Mouse (Mus musculus) liver, embryonic 14.5 days (tissue): ENCODE data around the gene Ppip5k1. TPM values are rescaled to one million over a fixed set of nuclear protein-coding genes. Genes with fewer than 3 reads are reported as not detected.
"Not testable (repeated sequence)": the region's sequence is repeated elsewhere in the genome, so short reads cannot be mapped to it uniquely, and the experiment has no call there.

Experiments
- ATAC-seq: fragments of 200-750 bp; cut with Nextera tagmentation; 2 replicates; pipeline ENCODE4 v1.8.0; 2017; ENCODE audit warnings: moderate number of reproducible peaks, mild to moderate bottlenecking, moderate library complexity; ENCODE audit not compliant: insufficient read depth
- DNase-seq, 3 experiments: peaks; one replicate each; pipeline ENCODE4 v3.0.0-alpha.2; 2012 to 2013; ENCODE audit warnings: low read depth in 3 of 3, low spot score in 3 of 3
- H3K27ac ChIP-seq: fragments of 300-500 bp; sonication (generic); 2 replicates; pipeline ENCODE4 v1.5.1; 2014; ENCODE audit warnings: moderate library complexity, mild to moderate bottlenecking, control low read depth, inconsistent platforms
- H3K27me3 ChIP-seq: fragments of 300-500 bp; sonication (generic); 2 replicates; pipeline ENCODE4 v1.6.1; 2014; ENCODE audit warnings: mild to moderate bottlenecking, low read length, moderate library complexity; ENCODE audit not compliant: control insufficient read depth, insufficient read depth
- H3K36me3 ChIP-seq: fragments of 300-500 bp; sonication (generic); replicated peaks from 2 replicates; pipeline ENCODE4 v1.6.1; 2014; ENCODE audit warnings: low read depth; ENCODE audit not compliant: control insufficient read depth, insufficient read depth
- H3K4me1 ChIP-seq, 2 experiments: fragments of 200-500 bp in 1 of 2; fragments of 300-500 bp in 1 of 2; sonication (generic) in 1 of 2; replicated peaks; 2 replicates each; pipeline ENCODE4 v1.6.1; 2012 to 2014; ENCODE audit warnings: antibody characterized with exemption in 1 of 2, inconsistent platforms in 1 of 2, low read length in 1 of 2; ENCODE audit not compliant: control insufficient read depth in 2 of 2, insufficient read depth in 2 of 2
- H3K4me2 ChIP-seq: fragments of 300-500 bp; sonication (generic); 2 replicates; pipeline ENCODE4 v1.6.1; 2014; ENCODE audit warnings: low read depth, mild to moderate bottlenecking, control low read depth, moderate library complexity
- H3K4me3 ChIP-seq, 2 experiments: fragments of 200-500 bp in 1 of 2; fragments of 300-500 bp in 1 of 2; sonication (generic) in 1 of 2; 2 replicates each; pipeline ENCODE4 v1.5.1; 2012 to 2014; ENCODE audit warnings: low read depth in 2 of 2, low read length in 2 of 2, mild to moderate bottlenecking in 2 of 2, control low read depth in 1 of 2, inconsistent platforms in 1 of 2, moderate library complexity in 1 of 2; ENCODE audit not compliant: insufficient read depth in 1 of 2
- H3K9ac ChIP-seq: fragments of 300-500 bp; sonication (generic); replicated peaks from 2 replicates; pipeline ENCODE4 v1.6.1; 2014; ENCODE audit warnings: mild to moderate bottlenecking, control low read depth, moderate library complexity
- H3K9me3 ChIP-seq: fragments of 300-500 bp; sonication (generic); 2 replicates; pipeline ENCODE4 v1.6.1; 2016; ENCODE audit warnings: low read length, mixed read lengths; ENCODE audit not compliant: control insufficient read depth
- CTCF ChIP-seq: IDR thresholded peaks from 2 replicates; pipeline ENCODE4 v1.5.1; 2016; ENCODE audit warnings: antibody characterized with exemption, low read depth, control low read depth
- EP300 ChIP-seq: IDR thresholded peaks from 2 replicates; pipeline ENCODE4 v1.6.1; 2016; ENCODE audit warnings: antibody characterized with exemption, low read depth
- WGBS: fragments of 180-500 bp; shearing (Covaris S2); extraction: QIAGEN DNeasy Blood & Tissue Kit; methylation state at CpG from one replicate; pipeline ENCODE4 v1.1.7; 2014; ENCODE audit not compliant: insufficient replicate concordance; 5-methylcytosine and 5-hydroxymethylcytosine counted together
- polyA plus RNA-seq, 2 experiments: library from polyadenylated mRNA; depleted of rRNA in 1 of 2; stranded (reverse) in 1 of 2; unstranded in 1 of 2; fragments of >200 nt; fragmentation: Nextera tagmentation in 1 of 2; extraction: Ambion mirVana in 1 of 2; gene quantifications; 2 replicates each; pipeline versions ENCODE4 v1.2.1 to v1.2.3; 2012 to 2014

Gene Ppip5k1
- 3.1 and 4.5 TPM in 2 replicates for polyA plus RNA-seq (2012; rRNA removed)
- polyA plus RNA-seq (2014; fragmentation: Nextera tagmentation; extraction: Ambion mirVana) = 5.6 and 8.4 TPM in 2 replicates

DNA sequence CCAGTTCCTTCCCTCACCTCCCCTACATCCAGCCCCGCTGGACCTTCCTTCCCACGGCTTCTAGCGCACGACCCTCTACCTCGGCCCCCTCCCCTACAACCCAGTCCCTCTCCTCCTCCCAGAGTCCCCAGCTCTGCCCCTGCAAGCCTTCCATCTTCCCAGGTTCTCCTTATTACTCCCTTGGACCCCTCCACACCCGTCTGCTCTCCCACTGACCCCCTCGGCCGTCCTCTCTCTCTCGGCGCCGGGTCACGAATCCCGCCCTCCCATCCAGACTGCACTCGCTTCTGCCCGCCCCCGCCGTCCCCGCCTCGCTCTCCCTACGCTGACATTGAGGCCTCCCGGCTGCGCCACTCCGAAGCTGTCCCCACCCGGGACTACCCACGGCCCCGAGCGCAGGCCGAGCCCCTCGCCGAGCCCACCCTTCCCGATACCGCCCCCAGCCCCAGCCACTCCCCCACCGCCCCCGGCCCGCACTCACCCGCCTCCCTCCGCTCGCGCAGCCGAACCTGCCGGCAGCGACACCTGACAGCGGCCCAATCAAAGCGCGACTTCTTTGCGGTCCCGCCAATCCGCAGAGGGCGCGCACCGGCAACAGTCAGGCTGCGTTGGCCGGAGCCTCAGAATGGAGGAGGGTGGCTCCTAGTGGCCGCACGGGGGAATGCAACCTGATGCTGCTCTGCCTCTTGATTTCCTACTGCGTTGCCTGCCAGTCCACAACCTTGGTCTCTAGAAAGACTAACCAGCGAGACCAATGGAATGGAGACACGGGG lies at the start of gene Ppip5k1:
Ppip5k1 (minus strand) TSS at position 577 of the 773 bp plus-strand sequence.
- under 1% methylated on average over 58 of the region's 58 CpGs for WGBS

DNA sequence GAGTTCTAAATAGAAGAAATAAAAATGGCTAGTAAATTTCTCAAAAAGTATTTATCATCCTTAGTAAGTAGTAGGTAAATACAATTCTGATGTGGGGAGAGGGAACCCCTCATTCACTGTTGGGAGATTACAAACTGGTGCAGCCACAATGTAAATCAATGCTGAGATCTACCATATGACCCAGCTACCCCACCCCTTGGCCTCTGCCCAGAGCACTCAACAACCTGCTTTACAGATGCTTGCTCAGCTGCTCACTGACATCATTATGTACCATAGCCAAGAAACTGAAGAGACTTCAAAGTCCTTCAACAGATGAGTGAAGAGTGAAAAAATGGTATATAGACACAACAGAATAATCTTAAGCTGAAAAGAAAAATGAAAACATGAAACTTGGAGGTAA lies 48.1 kb upstream of the Ppip5k1 start:
- DNase-seq = no peak
- no peaks in the 10 kb centered on the region for H3K4me1 ChIP-seq
- H3K9ac ChIP-seq = no peak overlapping the region

More for the DNA sequence above, at the start of gene Ppip5k1:
- ATAC-seq (peak; percentile 97), DNase-seq (peak; percentile 87 to 89 (median 88))
- TF ChIP-seq EP300 = no peak
- peak; percentile 99 for TF ChIP-seq CTCF
- Histone ChIP-seq H3K4me3 (peak within 1 kb of the TSS; percentile 67 to 84), H3K4me2 (peak within 1 kb of the TSS; percentile 85), H3K9me3 (no peaks in the 10 kb centered on the region), H3K36me3 (no peaks in the 10 kb centered on the region), H3K4me1 (peaks cover 0 to 7% of the 10 kb centered on the region in 2 experiments; a peak in 2 of 4 replicates), H3K27ac (no peak within 1 kb of the TSS), H3K27me3 (peaks cover 28% of the 10 kb centered on the region), H3K9ac (peak within 1 kb of the TSS; percentile 84)

GRCm38 (mm10) chr2:121396624-121397023 lies 41.4 kb upstream of the Ppip5k1 start:
- no peaks in the 10 kb centered on the region for H3K9me3 ChIP-seq
- no peak overlapping the region for H3K4me2 ChIP-seq
- no peaks in the 10 kb centered on the region for H3K36me3 ChIP-seq
- DNase-seq (peak; percentile 37 to 59 (median 46)), ATAC-seq (no peak)
- H3K4me3 ChIP-seq = no peak overlapping the region
- H3K9ac ChIP-seq = no peak overlapping the region
- 15% methylated on average over 8 of the region's 8 CpGs for WGBS
- H3K4me1 ChIP-seq = no peaks in the 10 kb centered on the region
- no peak overlapping the region for H3K27ac ChIP-seq
- no peaks in the 10 kb centered on the region for H3K27me3 ChIP-seq
- peak; percentile 77 for TF ChIP-seq CTCF
- TF ChIP-seq EP300 = no peak

More for the DNA sequence above, 48.1 kb upstream of the Ppip5k1 start:
- no peak for TF ChIP-seq EP300
- TF ChIP-seq CTCF = no peak
- Histone ChIP-seq H3K4me2 (no peak overlapping the region), H3K9me3 (no peaks in the 10 kb centered on the region), H3K27ac (no peak overlapping the region), H3K4me3 (no peak overlapping the region), H3K36me3 (no peaks in the 10 kb centered on the region), H3K27me3 (no peaks in the 10 kb centered on the region)
- no peak for ATAC-seq

DNA sequence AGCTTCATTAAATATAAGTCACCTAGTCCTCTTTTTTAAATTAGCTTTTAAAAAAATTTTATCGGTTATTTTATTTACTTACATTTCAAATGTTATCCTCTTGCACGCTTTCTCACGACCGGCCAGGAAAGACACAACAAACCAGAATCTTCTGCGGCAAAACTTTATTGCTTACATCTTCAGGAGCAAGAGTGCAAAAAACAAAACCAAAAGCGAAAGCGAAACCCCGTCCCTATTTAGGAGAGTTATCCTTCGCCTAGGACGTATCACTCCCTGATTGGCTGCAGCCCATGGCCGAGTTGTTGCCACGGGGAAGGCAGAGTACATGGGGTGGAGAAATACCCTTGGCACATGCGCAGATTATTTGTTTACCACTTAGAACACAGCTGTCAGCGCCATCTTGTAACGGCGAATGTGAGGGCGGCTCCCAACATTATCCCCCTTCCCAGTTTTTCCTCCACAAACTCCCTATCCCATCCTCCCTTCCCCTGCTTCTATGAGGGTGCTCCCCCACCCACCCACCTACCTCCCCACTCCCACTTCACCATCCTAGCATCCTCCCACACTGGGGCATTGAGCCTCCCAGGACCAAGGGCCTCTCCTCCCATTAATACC lies 31.9 kb upstream of the Ppip5k1 start, which contains the start of gene Strc:
Strc (minus strand) TSS at position 208 of the 615 bp plus-strand sequence.
- not testable (repeated sequence) for H3K4me3 ChIP-seq, H3K27ac ChIP-seq, H3K4me1 ChIP-seq, DNase-seq, H3K36me3 ChIP-seq, ATAC-seq, H3K4me2 ChIP-seq, H3K27me3 ChIP-seq, H3K9me3 ChIP-seq, H3K9ac ChIP-seq
- WGBS = 84% methylated on average over 14 of the region's 17 CpGs

GRCm38 (mm10) chr2:121374766-121375165 lies 19.6 kb upstream of the Ppip5k1 start:
- Histone ChIP-seq H3K36me3 (no peaks in the 10 kb centered on the region), H3K27me3 (no peaks in the 10 kb centered on the region), H3K4me1 (no peaks in the 10 kb centered on the region), H3K4me2 (no peak overlapping the region), H3K27ac (no peak overlapping the region), H3K9me3 (no peaks in the 10 kb centered on the region), H3K4me3 (no peak overlapping the region), H3K9ac (no peak overlapping the region)
- DNase-seq (no peak), ATAC-seq (no peak)
- TF ChIP-seq CTCF (no peak), EP300 (no peak)
- 36% methylated on average over 2 of the region's 2 CpGs for WGBS
